Mouse (Mus musculus) lung, postnatal 0 days (tissue): ENCODE measurements around the gene Lmo3.

Experiments used
- CTCF ChIP-seq: IDR thresholded peaks from 2 replicates; pipeline ENCODE4 v1.5.1; 2016; ENCODE audit warnings: antibody characterized with exemption, mild to moderate bottlenecking
- EP300 ChIP-seq: IDR thresholded peaks from 2 replicates; pipeline ENCODE4 v1.6.1; 2016; ENCODE audit warnings: antibody characterized with exemption, mild to moderate bottlenecking, control low read depth

DNA sequence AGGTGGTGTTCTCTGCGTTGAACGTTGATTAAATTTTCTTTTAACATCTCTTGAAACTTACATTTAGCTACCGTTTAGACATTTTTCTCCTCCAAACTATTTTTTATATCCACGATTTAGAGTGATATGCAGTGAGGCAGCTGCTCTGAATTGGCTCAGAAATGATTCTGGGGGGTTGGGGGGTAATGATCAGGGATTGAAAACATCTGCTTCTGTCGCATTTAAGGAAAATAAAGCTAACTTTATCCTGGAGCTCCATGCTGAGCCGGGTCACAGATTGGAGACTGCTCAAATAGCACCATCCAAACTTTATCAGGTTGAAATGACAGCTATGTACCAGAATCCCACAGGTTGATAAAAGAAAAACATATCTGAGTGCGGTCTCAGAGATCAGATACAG, 29.6 kb downstream of the Lmo3 start:
- no peak for TF ChIP-seq CTCF
- TF ChIP-seq EP300 = no peak
